Mouse (Mus musculus): ENCODE data around the gene Dock1.

DNA sequence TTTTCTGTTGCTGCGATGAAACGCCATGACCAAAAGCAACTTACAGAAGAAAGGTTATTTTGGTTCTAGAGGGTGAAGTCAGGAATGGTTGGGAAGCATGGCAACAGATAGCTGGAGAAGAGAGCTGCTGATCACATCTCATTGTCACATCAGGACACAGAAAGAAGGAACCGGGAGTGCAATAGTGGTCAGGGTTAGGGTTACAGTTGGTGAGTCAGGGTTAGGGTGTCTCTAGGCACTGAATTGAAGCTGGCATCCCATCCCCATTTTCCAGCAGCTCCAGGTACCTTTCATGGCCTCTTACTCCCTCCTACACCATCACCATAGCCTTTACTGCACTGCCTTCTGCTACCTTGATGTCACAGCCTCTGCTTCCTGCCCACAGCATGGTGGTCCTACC lies 523.7 kb downstream of the Dock1 start:
- TF ChIP-seq CTCF (IDR thresholded peaks at IDR 0.05; ENCODE audit: insufficient read depth, low read depth, low read length) (no peak), POLR2A (IDR thresholded peaks at IDR 0.05; ENCODE audit: insufficient read depth, low read depth, low read length) (no peak)
